Mouse (Mus musculus) urinary bladder, adult 2 months (tissue): ENCODE data around the gene Pdzk1. TPM values are rescaled to one million over a fixed set of nuclear protein-coding genes. Genes with fewer than 3 reads are reported as not detected.
A peak's percentile ranks its signal among the peaks of the same experiment; 100 is the strongest.

ENCODE experiments used
- DNase-seq: peaks from one replicate; pipeline ENCODE4 v3.0.0; 2022; ENCODE audit warnings: low spot score
- polyA plus RNA-seq: library from polyadenylated mRNA; depleted of rRNA; stranded (reverse); fragments of >200 nt; gene quantifications from 2 replicates; pipeline ENCODE4 v1.2.3, GENCODE M21; 2012

Gene Pdzk1
- polyA plus RNA-seq, 1 experiment = 0.04 TPM

- no peak for DNase-seq
Observed at GRCm38 (mm10) chr3:96834587-96835348, 5.7 kb downstream of the Pdzk1 start.

GRCm38 (mm10) chr3:96836414-96836813, 7.3 kb downstream of the Pdzk1 start:
- DNase-seq = no peak

GRCm38 (mm10) chr3:96838996-96839645, 10.0 kb downstream of the Pdzk1 start:
- no peak for DNase-seq

- no peak for DNase-seq
Observed at GRCm38 (mm10) chr3:96845191-96845590, 16.1 kb downstream of the Pdzk1 start.

GRCm38 (mm10) chr3:96845806-96846205, 16.7 kb downstream of the Pdzk1 start:
- DNase-seq = peak; percentile 1

GRCm38 (mm10) chr3:96846985-96847384, 17.9 kb downstream of the Pdzk1 start:
- no peak for DNase-seq

GRCm38 (mm10) chr3:96847661-96848060, 18.6 kb downstream of the Pdzk1 start:
- peak; percentile 14 for DNase-seq

- peak; percentile 5 for DNase-seq
Observed at GRCm38 (mm10) chr3:96848470-96848869, 19.4 kb downstream of the Pdzk1 start.

GRCm38 (mm10) chr3:96849168-96849727, 20.2 kb downstream of the Pdzk1 start:
- DNase-seq = peak; percentile 3

GRCm38 (mm10) chr3:96852561-96852960, 23.5 kb downstream of the Pdzk1 start:
- no peak for DNase-seq

GRCm38 (mm10) chr3:96854376-96854775, 25.3 kb downstream of the Pdzk1 start:
- no peak for DNase-seq

- DNase-seq = peak; percentile 15
Observed at GRCm38 (mm10) chr3:96855833-96856232, 26.7 kb downstream of the Pdzk1 start.

- peak; percentile 7 for DNase-seq
Observed at GRCm38 (mm10) chr3:96860498-96860897, 31.4 kb downstream of the Pdzk1 start.

- peak; percentile 6 for DNase-seq
Observed at GRCm38 (mm10) chr3:96867863-96868262, 38.8 kb downstream of the Pdzk1 start.

GRCm38 (mm10) chr3:96868566-96868965, 39.5 kb downstream of the Pdzk1 start:
- DNase-seq = peak; percentile 14

- no peak for DNase-seq
Observed at GRCm38 (mm10) chr3:96869091-96869490, 40.0 kb downstream of the Pdzk1 start.

- no peak for DNase-seq
Observed at GRCm38 (mm10) chr3:96870270-96870669, 41.2 kb downstream of the Pdzk1 start.

GRCm38 (mm10) chr3:96871070-96871469, 42.0 kb downstream of the Pdzk1 start:
- DNase-seq = peak; percentile 9

- peak; percentile 10 for DNase-seq
Observed at GRCm38 (mm10) chr3:96872501-96872900, 43.4 kb downstream of the Pdzk1 start.

- no peak for DNase-seq
Observed at GRCm38 (mm10) chr3:96874808-96875571, 45.9 kb downstream of the Pdzk1 start.

- no peak for DNase-seq
Observed at GRCm38 (mm10) chr3:96879536-96879935, 50.5 kb downstream of the Pdzk1 start.

GRCm38 (mm10) chr3:96880385-96880784, 51.3 kb downstream of the Pdzk1 start:
- DNase-seq = no peak
